Mouse (Mus musculus) kidney, postnatal 0 days (tissue): Measurements from ENCODE around the gene Psd. TPM values are rescaled to one million over a fixed set of nuclear protein-coding genes. Genes with fewer than 3 reads are reported as not detected.

Experiments
- ATAC-seq: fragments of 200-750 bp; cut with Nextera tagmentation; replicated peaks from 2 replicates; pipeline ENCODE4 v1.8.0; 2017; ENCODE audit warnings: low read depth, moderate number of reproducible peaks, moderate TSS enrichment, moderate library complexity; ENCODE audit not compliant: low FRiP score
- DNase-seq: peaks from one replicate; pipeline ENCODE4 v3.0.0-alpha.2; 2016; ENCODE audit warnings: low spot score
- H3K27ac ChIP-seq: fragments of 300-500 bp; sonication (generic); 2 replicates; pipeline ENCODE4 v1.5.1; 2014; ENCODE audit warnings: mild to moderate bottlenecking
- H3K27me3 ChIP-seq: fragments of 300-500 bp; sonication (generic); 2 replicates; pipeline ENCODE4 v1.6.1; 2014; ENCODE audit warnings: low read length, mixed read lengths; ENCODE audit not compliant: insufficient read depth
- H3K36me3 ChIP-seq: fragments of 300-500 bp; sonication (generic); 2 replicates; pipeline ENCODE4 v1.6.1; 2014; ENCODE audit warnings: low read length, mixed read lengths; ENCODE audit not compliant: insufficient read depth
- H3K4me1 ChIP-seq: fragments of 300-500 bp; sonication (generic); replicated peaks from 2 replicates; pipeline ENCODE4 v1.6.1; 2014; ENCODE audit warnings: antibody characterized with exemption, low read length, mixed read lengths; ENCODE audit not compliant: insufficient read depth
- H3K4me2 ChIP-seq: fragments of 300-500 bp; sonication (generic); 2 replicates; pipeline ENCODE4 v1.6.1; 2014; ENCODE audit warnings: mild to moderate bottlenecking, low read length, moderate library complexity, mixed read lengths
- H3K4me3 ChIP-seq: fragments of 300-500 bp; sonication (generic); replicated peaks from 2 replicates; pipeline ENCODE4 v1.5.1; 2014; ENCODE audit warnings: low read depth, low read length
- H3K9ac ChIP-seq: fragments of 300-500 bp; sonication (generic); 2 replicates; pipeline ENCODE4 v1.6.1; 2014; ENCODE audit warnings: low read depth, low read length
- H3K9me3 ChIP-seq: fragments of 300-500 bp; sonication (generic); replicated peaks from 2 replicates; pipeline ENCODE4 v1.6.1; 2016; ENCODE audit warnings: low read length, inconsistent platforms, mixed read lengths
- CTCF ChIP-seq: IDR thresholded peaks from 2 replicates; pipeline ENCODE4 v1.5.1; 2016; ENCODE audit warnings: antibody characterized with exemption, low read depth, mild to moderate bottlenecking, moderate library complexity
- WGBS: fragments of 180-500 bp; shearing (Covaris S2); extraction: QIAGEN DNeasy Blood & Tissue Kit; methylation state at CpG from one replicate; pipeline ENCODE4 v1.1.7; 2014; 5-methylcytosine and 5-hydroxymethylcytosine counted together
- polyA plus RNA-seq: library from polyadenylated mRNA; unstranded; fragments of >200 nt; fragmentation: Nextera tagmentation; extraction: Ambion mirVana; gene quantifications from 2 replicates; pipeline ENCODE4 v1.2.1, GENCODE M21; 2015

Gene Psd
- polyA plus RNA-seq, 1 experiment from 2014 or later = 2.9 TPM

DNA sequence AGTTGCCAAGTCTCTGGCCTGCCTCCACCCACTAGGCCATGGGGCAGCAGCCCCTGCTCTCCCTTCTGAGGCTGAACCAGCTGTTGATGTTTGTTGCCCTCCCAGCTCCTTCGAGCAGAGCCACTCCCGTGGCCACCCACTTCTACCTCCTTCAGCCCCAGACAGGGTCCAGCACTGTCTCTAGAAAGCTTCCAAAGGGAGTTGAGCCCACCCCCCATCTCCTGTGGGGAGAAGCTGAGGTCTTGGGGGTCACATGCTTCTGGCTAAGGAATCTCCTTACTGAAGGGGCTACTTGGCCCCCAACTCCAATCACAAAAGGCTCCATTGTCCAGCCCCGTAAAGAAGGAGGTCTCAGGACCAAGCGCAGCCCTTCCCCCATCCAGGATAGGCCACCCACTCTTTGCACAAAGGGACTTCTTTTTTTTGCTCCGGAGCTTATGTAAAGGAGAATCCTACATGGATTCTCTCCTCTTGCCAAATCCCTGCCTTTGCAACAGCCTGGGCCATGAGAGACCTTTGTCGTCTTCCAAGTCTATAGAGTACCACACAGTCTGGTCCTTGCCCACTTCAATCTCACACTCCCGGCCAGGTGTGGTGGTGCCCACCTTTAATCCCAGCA is 5.9 kb upstream of the Psd start:
- peaks cover 14% of the 10 kb centered on the region for H3K4me1 ChIP-seq
- H3K9ac ChIP-seq = no peak overlapping the region
- TF ChIP-seq CTCF = no peak
- 73% methylated on average over 7 of the region's 7 CpGs for whole genome bisulfite sequencing
- H3K27me3 ChIP-seq = no peaks in the 10 kb centered on the region
- H3K27ac ChIP-seq = no peak overlapping the region
- ATAC-seq = no peak
- H3K36me3 ChIP-seq = peaks cover 16% of the 10 kb centered on the region
- DNase-seq = no peak
- no peaks in the 10 kb centered on the region for H3K9me3 ChIP-seq
- no peak overlapping the region for H3K4me2 ChIP-seq
- no peak overlapping the region for H3K4me3 ChIP-seq

GRCm38 (mm10) chr19:46331936-46332335 is 5.0 kb upstream of the Psd start:
- TF ChIP-seq CTCF = no peak
- Histone ChIP-seq H3K27ac (no peak overlapping the region), H3K36me3 (peaks cover 16% of the 10 kb centered on the region), H3K9ac (no peak overlapping the region), H3K4me1 (peaks cover 16% of the 10 kb centered on the region), H3K4me3 (no peak overlapping the region), H3K4me2 (no peak overlapping the region), H3K27me3 (no peaks in the 10 kb centered on the region), H3K9me3 (no peaks in the 10 kb centered on the region)
- no peak for ATAC-seq
- no peak for DNase-seq
- 85% methylated on average over 3 of the region's 3 CpGs for WGBS

- WGBS = 94% methylated on average over 14 of the region's 14 CpGs
- H3K4me1 ChIP-seq = peaks cover 19% of the 10 kb centered on the region
- no peak overlapping the region for H3K9ac ChIP-seq
- no peak for ATAC-seq
- H3K36me3 ChIP-seq = peaks cover 16% of the 10 kb centered on the region
- H3K4me2 ChIP-seq = no peak overlapping the region
- no peak overlapping the region for H3K27ac ChIP-seq
- H3K27me3 ChIP-seq = peaks cover 6% of the 10 kb centered on the region
- DNase-seq = no peak
- H3K9me3 ChIP-seq = no peaks in the 10 kb centered on the region
- no peak for TF ChIP-seq CTCF
- no peak overlapping the region for H3K4me3 ChIP-seq
Measured at GRCm38 (mm10) chr19:46331326-46331725, 4.4 kb upstream of the Psd start.

- Histone ChIP-seq H3K4me1 (peaks cover 19% of the 10 kb centered on the region), H3K36me3 (peaks cover 16% of the 10 kb centered on the region), H3K9me3 (no peaks in the 10 kb centered on the region), H3K4me2 (no peak overlapping the region), H3K4me3 (no peak overlapping the region), H3K27me3 (peaks cover 12% of the 10 kb centered on the region), H3K27ac (no peak overlapping the region), H3K9ac (no peak overlapping the region)
- WGBS = 91% methylated on average over 12 of the region's 12 CpGs
- TF ChIP-seq CTCF = no peak
- ATAC-seq (no peak), DNase-seq (no peak)
Measured at GRCm38 (mm10) chr19:46330696-46331095, 3.7 kb upstream of the Psd start.

GRCm38 (mm10) chr19:46329951-46330350 is 3.0 kb upstream of the Psd start:
- 0 out of 2 replicates have a peak overlapping the region, but pooled peaks have one; percentile 25 for H3K9ac ChIP-seq
- ATAC-seq = peak; percentile 53; the same call in 1 of the 2 replicates
- no peak overlapping the region for H3K4me3 ChIP-seq
- WGBS = 5% methylated on average over 16 of the region's 16 CpGs
- peaks cover 19% of the 10 kb centered on the region for H3K27me3 ChIP-seq
- peak overlapping the region; percentile 89 for H3K4me2 ChIP-seq
- peak overlapping the region; percentile 84 for H3K27ac ChIP-seq
- peak; percentile 93 for TF ChIP-seq CTCF
- peaks cover 19% of the 10 kb centered on the region for H3K4me1 ChIP-seq
- peaks cover 16% of the 10 kb centered on the region for H3K36me3 ChIP-seq
- DNase-seq = peak; percentile 90
- H3K9me3 ChIP-seq = no peaks in the 10 kb centered on the region

DNA sequence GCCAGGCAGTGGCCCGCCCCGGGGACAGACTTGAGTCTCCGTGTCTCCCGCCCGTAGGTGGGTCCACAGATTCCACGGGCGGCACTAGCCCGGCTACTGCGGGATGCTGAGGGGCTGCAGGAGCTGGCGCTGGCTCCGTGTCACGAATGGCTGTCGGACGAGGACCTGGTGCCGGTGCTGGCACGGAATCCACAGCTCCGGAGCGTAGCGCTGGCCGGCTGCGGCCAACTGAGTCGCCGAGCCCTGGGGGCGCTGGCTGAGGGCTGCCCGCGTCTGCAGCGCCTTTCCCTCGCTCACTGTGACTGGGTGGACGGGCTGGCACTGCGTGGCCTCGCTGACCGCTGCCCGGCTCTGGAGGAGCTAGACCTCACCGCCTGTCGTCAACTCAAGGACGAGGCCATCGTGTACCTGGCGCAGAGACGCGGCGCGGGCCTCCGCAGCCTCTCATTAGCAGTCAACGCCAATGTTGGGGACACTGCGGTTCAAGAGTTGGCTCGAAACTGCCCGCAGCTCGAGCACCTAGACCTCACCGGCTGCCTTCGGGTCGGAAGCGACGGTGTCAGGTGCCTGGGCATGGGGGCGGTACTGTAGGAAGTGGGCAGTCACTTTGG is 2.2 kb upstream of the Psd start:
- DNase-seq = no peak
- ATAC-seq = peak; percentile 2; the same call in 1 of the 2 replicates
- 2% methylated on average over 54 of the region's 54 CpGs for WGBS
- no peak for TF ChIP-seq CTCF
- Histone ChIP-seq H3K27me3 (peaks cover 19% of the 10 kb centered on the region), H3K36me3 (peaks cover 16% of the 10 kb centered on the region), H3K9ac (peak overlapping the region; percentile 70), H3K4me1 (peaks cover 19% of the 10 kb centered on the region), H3K27ac (peak overlapping the region; percentile 84), H3K9me3 (no peaks in the 10 kb centered on the region), H3K4me2 (peak overlapping the region; percentile 89), H3K4me3 (peak overlapping the region; percentile 58)
